ENCODE assay signal across 8 mouse cellular contexts in the genomic region with DNA sequence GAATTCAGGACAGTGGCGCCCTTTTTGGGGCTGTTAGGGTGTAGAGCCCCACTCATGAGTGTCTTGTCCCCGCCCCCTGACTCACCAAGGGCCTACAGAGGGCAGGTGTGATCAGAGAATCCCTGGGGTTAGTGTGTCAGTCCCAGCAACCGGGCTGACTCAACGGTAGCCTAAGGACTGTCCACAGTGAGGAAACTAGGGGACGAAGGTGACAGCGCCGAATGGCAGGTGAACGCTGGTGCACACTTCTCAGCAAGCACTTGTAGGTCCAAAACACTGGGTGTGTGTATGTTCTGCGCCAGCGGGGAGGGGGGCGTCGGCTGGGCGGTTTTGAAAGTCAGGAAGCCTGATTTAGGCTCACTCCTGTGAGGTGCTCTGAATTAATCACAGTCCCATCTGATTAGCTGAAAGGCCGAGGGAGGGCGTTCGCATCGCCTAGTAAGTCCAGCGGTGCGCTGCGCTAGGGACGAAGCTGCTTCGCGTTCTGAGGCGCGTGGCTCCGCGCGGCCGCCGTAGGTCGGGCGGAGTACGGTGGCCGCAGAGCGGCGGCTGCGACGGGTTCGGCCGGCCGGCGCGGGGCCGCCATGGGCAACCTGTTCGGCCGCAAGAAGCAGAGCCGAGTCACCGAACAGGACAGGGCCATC. TPM values are rescaled to one million over a fixed set of nuclear protein-coding genes. Genes with fewer than 3 reads are reported as not detected.
DNase-seq lines count a peak whose midpoint lies in the region; ATAC-seq and TF ChIP-seq lines count a peak whose summit lies in the region.

Gene Chmp6 (plus strand): TSS at position 151 of the 644 bp plus-strand sequence.

- no peaks in the 10 kb centered on the region for H3K9me3 ChIP-seq in forebrain, embryonic 11.5 days (ENCODE audit: control insufficient read depth, low read length)
- H3K9me3 ChIP-seq in heart, embryonic 16.5 days (replicated peaks; ENCODE audit: control insufficient read depth, low read length): no peaks in the 10 kb centered on the region
- no peaks in the 10 kb centered on the region for H3K9me3 ChIP-seq in liver, embryonic 16.5 days (replicated peaks; ENCODE audit: control insufficient read depth, low read length)
- no peaks in the 10 kb centered on the region for H3K9me3 ChIP-seq in neural tube, embryonic 13.5 days

- TF ChIP-seq POLR2A in testis, adult 2 months (IDR thresholded peaks at IDR 0.05; ENCODE audit: control insufficient read depth, low read depth, low read length): peak; percentile 48; the same call in 1 of the 2 replicates

- H3K9ac ChIP-seq in forebrain, embryonic 11.5 days (ENCODE audit: low read length): peak within 1 kb of the TSS; percentile 84
- peak within 1 kb of the TSS; percentile 97 for H3K9ac ChIP-seq in heart, embryonic 16.5 days (ENCODE audit: low read length)
- peak within 1 kb of the TSS; percentile 91 for H3K9ac ChIP-seq in liver, embryonic 16.5 days (ENCODE audit: low read depth, low read length)
- H3K9ac ChIP-seq in neural tube, embryonic 13.5 days: peak within 1 kb of the TSS; percentile 86

- peaks cover 12% of the 10 kb centered on the region for H3K4me1 ChIP-seq in forebrain, embryonic 11.5 days (replicated peaks; ENCODE audit: control insufficient read depth, insufficient read depth, low read length)
- H3K4me1 ChIP-seq in heart, embryonic 16.5 days (ENCODE audit: control insufficient read depth, insufficient read depth, low read length): peaks cover 31% of the 10 kb centered on the region
- peaks cover 20% of the 10 kb centered on the region for H3K4me1 ChIP-seq in liver, embryonic 16.5 days (ENCODE audit: control insufficient read depth, low read depth, low read length)
- peaks cover 46% of the 10 kb centered on the region for H3K4me1 ChIP-seq in neural tube, embryonic 13.5 days (replicated peaks)
- peaks cover 27% of the 10 kb centered on the region for H3K4me1 ChIP-seq in testis, adult 2 months (ENCODE audit: control insufficient read depth, insufficient read depth, low read length)

- peak within 1 kb of the TSS; percentile 91 for H3K4me3 ChIP-seq in forebrain, embryonic 11.5 days (ENCODE audit: low read depth, low read length)
- H3K4me3 ChIP-seq in heart, embryonic 16.5 days (ENCODE audit: low read length): peak within 1 kb of the TSS; percentile 89
- peak within 1 kb of the TSS; percentile 78 for H3K4me3 ChIP-seq in liver, embryonic 16.5 days (ENCODE audit: low read depth, low read length)
- H3K4me3 ChIP-seq in neural tube, embryonic 13.5 days: peak within 1 kb of the TSS; percentile 82
- H3K4me3 ChIP-seq in testis, adult 2 months (ENCODE audit: control insufficient read depth, low read depth, low read length): peak within 1 kb of the TSS; percentile 90

- under 1% methylated on average over 44 of the region's 48 CpGs for WGBS in forebrain, embryonic 11.5 days
- WGBS in heart, embryonic 16.5 days: under 1% methylated on average over 48 of the region's 48 CpGs
- 1% methylated on average over 48 of the region's 48 CpGs for WGBS in liver, embryonic 16.5 days (ENCODE audit: insufficient replicate concordance)
- 1% methylated on average over 48 of the region's 48 CpGs for WGBS in neural tube, embryonic 13.5 days

- 0 out of 2 replicates have a peak, but pooled peaks have one; percentile 2 for TF ChIP-seq CTCF in testis, adult 2 months (IDR thresholded peaks at IDR 0.05; ENCODE audit: control insufficient read depth, insufficient read depth, insufficient replicate concordance, low read depth, low read length)

- peak; percentile 79 for ATAC-seq in forebrain, embryonic 11.5 days (replicated peaks; ENCODE audit: low FRiP score)
- peak; percentile 69 for ATAC-seq in heart, embryonic 16.5 days (replicated peaks; ENCODE audit: extremely low read depth, insufficient read depth, low FRiP score)
- peak; percentile 76 for ATAC-seq in liver, embryonic 16.5 days (ENCODE audit: low read depth)
- peak; percentile 55 for ATAC-seq in neural tube, embryonic 13.5 days (ENCODE audit: low read depth)

- peaks cover 5% of the 10 kb centered on the region; the same call in 1 of the 2 replicates for H3K36me3 ChIP-seq in forebrain, embryonic 11.5 days (ENCODE audit: control insufficient read depth, insufficient read depth, low read length)
- H3K36me3 ChIP-seq in heart, embryonic 16.5 days (ENCODE audit: control insufficient read depth, insufficient read depth): peaks cover 18% of the 10 kb centered on the region
- H3K36me3 ChIP-seq in liver, embryonic 16.5 days (ENCODE audit: control insufficient read depth, insufficient read depth): peaks cover 14% of the 10 kb centered on the region
- peaks cover 21% of the 10 kb centered on the region for H3K36me3 ChIP-seq in neural tube, embryonic 13.5 days
- peaks cover 2% of the 10 kb centered on the region; the same call in 1 of the 2 replicates for H3K36me3 ChIP-seq in testis, adult 2 months (ENCODE audit: control insufficient read depth, insufficient read depth, low read length)

- peak; percentile 65 to 69 for DNase-seq in CD8-positive naive resting alpha-beta T cell, adult 2 months (ENCODE audit: low read depth in 2 of 2, low spot score in 2 of 2)
- peak; percentile 65 for DNase-seq in c-Kit-positive CD71-negative TER-119-negative erythroid progenitor cells, embryonic 14.5 days (ENCODE audit: low read depth)
- peak; percentile 92 for DNase-seq in forebrain, embryonic 11.5 days (ENCODE audit: low spot score)
- peak; percentile 91 to 95 for DNase-seq in kidney, postnatal 36 days

- H3K27me3 ChIP-seq in forebrain, embryonic 11.5 days (ENCODE audit: control insufficient read depth, insufficient read depth, low read length): no peaks in the 10 kb centered on the region
- peaks cover 2% of the 10 kb centered on the region for H3K27me3 ChIP-seq in heart, embryonic 16.5 days (ENCODE audit: control insufficient read depth, insufficient read depth, low read length)
- no peaks in the 10 kb centered on the region for H3K27me3 ChIP-seq in liver, embryonic 16.5 days (ENCODE audit: control insufficient read depth, insufficient read depth, low read depth, low read length)
- no peaks in the 10 kb centered on the region for H3K27me3 ChIP-seq in neural tube, embryonic 13.5 days
- no peaks in the 10 kb centered on the region for H3K27me3 ChIP-seq in testis, adult 2 months (ENCODE audit: control insufficient read depth, insufficient read depth, low read length)

- H3K27ac ChIP-seq in forebrain, embryonic 11.5 days (ENCODE audit: low read depth, low read length): peak within 1 kb of the TSS; percentile 26
- peak within 1 kb of the TSS; percentile 79 for H3K27ac ChIP-seq in heart, embryonic 16.5 days (ENCODE audit: low read length)
- peak within 1 kb of the TSS; percentile 63 for H3K27ac ChIP-seq in liver, embryonic 16.5 days (ENCODE audit: low read length)
- H3K27ac ChIP-seq in neural tube, embryonic 13.5 days (replicated peaks): peak within 1 kb of the TSS; percentile 83
- H3K27ac ChIP-seq in testis, adult 2 months (ENCODE audit: control insufficient read depth, insufficient read depth, low read depth, low read length): peak within 1 kb of the TSS; percentile 29; the same call in 1 of the 2 replicates

- peak within 1 kb of the TSS; percentile 90 for H3K4me2 ChIP-seq in forebrain, embryonic 11.5 days (ENCODE audit: low read depth, low read length, severe bottlenecking)
- H3K4me2 ChIP-seq in heart, embryonic 16.5 days (ENCODE audit: low read depth, low read length): peak within 1 kb of the TSS; percentile 93
- H3K4me2 ChIP-seq in liver, embryonic 16.5 days (ENCODE audit: low read depth, low read length): peak within 1 kb of the TSS; percentile 73
- peak within 1 kb of the TSS; percentile 98 for H3K4me2 ChIP-seq in neural tube, embryonic 13.5 days

RNA-seq across cellular contexts. Expression of gene Chmp6, which starts in this region (rescaled TPM):
- 104 and 107 TPM in 2 replicates for polyA plus RNA-seq in forebrain, embryonic 11.5 days (2014; fragmentation: Nextera tagmentation; extraction: Ambion mirVana)
- polyA plus RNA-seq in heart, embryonic 16.5 days (2015; fragmentation: Nextera tagmentation; extraction: Ambion mirVana): 69.8 and 70.5 TPM in 2 replicates
- 23.5 and 25.4 TPM in 2 replicates for polyA plus RNA-seq in liver, embryonic 16.5 days (2015; fragmentation: Nextera tagmentation; extraction: Ambion mirVana)
- 97.5 and 102 TPM in 2 replicates for polyA plus RNA-seq in neural tube, embryonic 13.5 days (2015; fragmentation: Nextera tagmentation; extraction: Ambion mirVana)
- polyA plus RNA-seq in testis, adult 2 months (2012; rRNA removed): 47.8 and 53.8 TPM in 2 replicates

Comparison
In these comparisons a context has a peak if more than half of its experiments do, and no peak if none do; other contexts are left out.
1. Peak in every context shown above with its lines: DNase-seq, ATAC-seq, H3K4me3 ChIP-seq and H3K27ac ChIP-seq.
2. H3K27ac ChIP-seq: peak in every context shown above with its lines; median percentile 83 in neural tube, embryonic 13.5 days; 79 in heart, embryonic 16.5 days; 63 in liver, embryonic 16.5 days; 29 in testis, adult 2 months; 26 in forebrain, embryonic 11.5 days.